Mouse (Mus musculus) liver, adult 2 months (tissue): ENCODE measurements around the gene Nfkb2. TPM values are rescaled to one million over a fixed set of nuclear protein-coding genes. Genes with fewer than 3 reads are reported as not detected.

Experiments used
- DNase-seq: peaks from one replicate; pipeline ENCODE4 v3.0.0-alpha.2; 2011; ENCODE audit warnings: low read depth, low spot score; ENCODE audit errors: extremely low read depth
- H3K27ac ChIP-seq: fragments of 200-500 bp; replicated peaks from 2 replicates; pipeline ENCODE4 v1.5.1; 2012; ENCODE audit warnings: low read depth, mild to moderate bottlenecking, control low read depth, inconsistent platforms, low read length; ENCODE audit not compliant: insufficient read depth
- H3K27me3 ChIP-seq: fragments of 200-500 bp; 2 replicates; pipeline ENCODE4 v1.6.1; 2012; ENCODE audit warnings: mild to moderate bottlenecking, moderate library complexity, low read length, inconsistent platforms; ENCODE audit not compliant: control insufficient read depth, insufficient read depth
- H3K36me3 ChIP-seq: fragments of 200-500 bp; 2 replicates; pipeline ENCODE4 v1.6.1; 2012; ENCODE audit warnings: low read length, inconsistent platforms; ENCODE audit not compliant: control insufficient read depth, insufficient read depth
- H3K4me1 ChIP-seq: fragments of 200-500 bp; 2 replicates; pipeline ENCODE4 v1.6.1; 2011; ENCODE audit warnings: low read length; ENCODE audit not compliant: control insufficient read depth, insufficient read depth
- H3K4me3 ChIP-seq: fragments of 200-500 bp; 2 replicates; pipeline ENCODE4 v1.5.1; 2011; ENCODE audit warnings: low read depth, mild to moderate bottlenecking, control low read depth, low read length, moderate library complexity; ENCODE audit not compliant: insufficient read depth
- H3K79me2 ChIP-seq: fragments of 200-500 bp; 2 replicates; pipeline ENCODE4 v1.6.1; 2012; ENCODE audit warnings: inconsistent platforms, mild to moderate bottlenecking, low read length, moderate library complexity; ENCODE audit not compliant: control insufficient read depth, insufficient read depth
- H3K9ac ChIP-seq: fragments of 200-500 bp; 2 replicates; pipeline ENCODE4 v1.6.1; 2012; ENCODE audit warnings: low read depth, mild to moderate bottlenecking, control low read depth, inconsistent platforms, low read length
- CTCF ChIP-seq: fragments of 200-500 bp; IDR thresholded peaks from 2 replicates; pipeline ENCODE4 v1.5.1; 2011; ENCODE audit warnings: low read depth, low read length, control low read depth
- POLR2A ChIP-seq: fragments of 200-500 bp; IDR thresholded peaks from 2 replicates; pipeline ENCODE4 v1.6.1; 2011; ENCODE audit warnings: low read length, control low read depth; ENCODE audit not compliant: insufficient read depth; ENCODE audit errors: extremely low read depth
- WGBS: fragments of 180-500 bp; shearing (Covaris S2); methylation state at CpG from one replicate; pipeline ENCODE4 v1.1.7; 2018; 5-methylcytosine and 5-hydroxymethylcytosine counted together
- polyA plus RNA-seq: library from polyadenylated mRNA; depleted of rRNA; stranded (reverse); fragments of >200 nt; gene quantifications from 2 replicates; pipeline ENCODE4 v1.2.3, GENCODE M21; 2012; rRNA removed
- total RNA-seq: library from RNA; depleted of rRNA; stranded (reverse); fragments of >200 nt; gene quantifications from 2 replicates; pipeline ENCODE4 v1.2.3, GENCODE M21; 2014; rRNA removed

Gene Nfkb2
- total RNA-seq, result 3.7 and 4.7 TPM in 2 replicates
- 8.1 and 9.3 TPM in 2 replicates for polyA plus RNA-seq

DNA sequence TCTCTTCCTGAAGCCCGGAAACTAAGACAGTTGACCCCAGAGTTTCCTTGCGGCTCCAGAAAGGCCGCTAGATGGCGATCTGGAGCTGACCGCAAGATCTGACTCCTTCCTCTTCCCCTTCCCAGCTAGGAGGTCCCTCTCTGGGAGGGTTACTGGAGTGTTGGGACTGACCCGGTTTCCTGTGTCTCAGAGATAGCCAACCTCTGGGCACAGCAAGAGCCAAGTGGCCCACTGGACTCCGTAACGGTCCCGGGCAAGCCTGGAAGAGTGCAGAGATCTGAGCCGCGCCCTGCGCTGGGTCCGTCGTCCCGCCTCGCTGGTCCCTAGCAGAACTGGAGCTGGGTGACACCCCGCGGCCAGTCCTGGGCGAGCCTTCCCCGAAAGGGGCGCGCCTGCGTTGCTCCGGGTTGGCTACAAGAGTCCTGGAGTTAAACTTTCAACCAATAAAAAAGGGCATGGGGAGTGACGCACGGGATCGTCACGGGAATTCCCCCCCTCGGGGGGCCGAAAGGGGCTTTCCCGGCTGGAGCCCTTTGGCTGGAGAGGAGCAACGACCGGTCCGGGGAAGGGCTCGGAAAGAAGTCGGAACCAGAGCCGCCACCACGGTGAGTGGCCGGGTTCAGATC is at the start of gene Nfkb2:
Gene Nfkb2, plus strand, starts transcription at position 105 of the 626 bp plus-strand sequence.
- WGBS, result under 1% methylated on average over 39 of the region's 39 CpGs
- TF ChIP-seq POLR2A (peak; percentile 82), CTCF (peak; percentile 88)
- Histone ChIP-seq H3K36me3 (no peaks in the 10 kb centered on the region), H3K27ac (peak within 1 kb of the TSS; percentile 69), H3K79me2 (no peaks in the 10 kb centered on the region), H3K9ac (peak within 1 kb of the TSS; percentile 71), H3K4me1 (0 out of 2 replicates have a peak, but pooled peaks cover 3% of the 10 kb centered on the region), H3K27me3 (no peaks in the 10 kb centered on the region), H3K4me3 (peak within 1 kb of the TSS; percentile 63)
- DNase-seq, result peak; percentile 81

DNA sequence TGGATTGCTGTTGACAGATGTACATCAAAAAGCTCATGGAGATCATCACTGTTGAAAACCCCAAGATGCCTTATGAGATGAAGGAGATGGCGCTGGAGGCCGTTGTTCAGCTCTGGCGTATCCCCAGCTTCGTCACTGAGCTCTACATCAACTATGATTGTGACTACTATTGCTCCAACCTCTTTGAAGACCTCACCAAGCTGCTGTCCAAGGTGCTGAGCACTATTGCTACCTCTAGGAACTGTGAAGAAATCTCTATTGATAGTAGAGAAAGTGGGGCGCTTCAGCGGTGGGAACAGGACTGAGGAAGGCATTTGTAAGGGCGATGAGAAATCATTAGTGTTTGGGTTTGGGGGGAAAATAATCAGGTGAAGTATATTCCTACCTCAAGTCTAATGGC is 39.4 kb upstream of the Nfkb2 start:
- Histone ChIP-seq H3K27ac (no peak overlapping the region), H3K79me2 (no peaks in the 10 kb centered on the region), H3K4me1 (no peaks in the 10 kb centered on the region), H3K27me3 (no peaks in the 10 kb centered on the region), H3K4me3 (no peak overlapping the region), H3K36me3 (peaks cover 91% of the 10 kb centered on the region), H3K9ac (no peak overlapping the region)
- 95% methylated on average over 7 of the region's 7 CpGs for WGBS
- no peak for TF ChIP-seq CTCF
- TF ChIP-seq POLR2A, result no peak
- DNase-seq, result no peak

DNA sequence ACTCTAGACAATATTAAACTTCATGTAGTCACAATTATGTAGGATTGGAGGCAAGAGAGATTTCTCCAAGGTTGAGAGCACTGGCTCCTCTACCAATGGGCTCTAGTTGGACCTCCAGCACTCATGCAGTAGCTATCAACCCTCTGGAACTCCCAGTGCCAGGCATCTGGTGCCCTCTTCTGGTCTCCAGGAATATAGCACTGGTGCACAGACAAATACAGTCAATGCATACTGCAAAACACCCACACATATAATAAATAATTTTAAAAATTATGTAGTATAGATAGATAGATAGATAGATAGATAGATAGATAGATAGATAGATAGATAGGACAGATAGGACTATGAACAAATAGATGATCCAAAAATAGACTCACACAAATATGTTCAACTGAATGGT is 28.8 kb upstream of the Nfkb2 start:
- Histone ChIP-seq H3K4me3 (no peak overlapping the region), H3K4me1 (no peaks in the 10 kb centered on the region), H3K79me2 (no peaks in the 10 kb centered on the region), H3K36me3 (peaks cover 57% of the 10 kb centered on the region), H3K27ac (no peak overlapping the region), H3K9ac (no peak overlapping the region), H3K27me3 (no peaks in the 10 kb centered on the region)
- DNase-seq, result peak; percentile 16
- TF ChIP-seq CTCF (peak; percentile 53; the same call in 1 of the 2 replicates), POLR2A (no peak)

DNA sequence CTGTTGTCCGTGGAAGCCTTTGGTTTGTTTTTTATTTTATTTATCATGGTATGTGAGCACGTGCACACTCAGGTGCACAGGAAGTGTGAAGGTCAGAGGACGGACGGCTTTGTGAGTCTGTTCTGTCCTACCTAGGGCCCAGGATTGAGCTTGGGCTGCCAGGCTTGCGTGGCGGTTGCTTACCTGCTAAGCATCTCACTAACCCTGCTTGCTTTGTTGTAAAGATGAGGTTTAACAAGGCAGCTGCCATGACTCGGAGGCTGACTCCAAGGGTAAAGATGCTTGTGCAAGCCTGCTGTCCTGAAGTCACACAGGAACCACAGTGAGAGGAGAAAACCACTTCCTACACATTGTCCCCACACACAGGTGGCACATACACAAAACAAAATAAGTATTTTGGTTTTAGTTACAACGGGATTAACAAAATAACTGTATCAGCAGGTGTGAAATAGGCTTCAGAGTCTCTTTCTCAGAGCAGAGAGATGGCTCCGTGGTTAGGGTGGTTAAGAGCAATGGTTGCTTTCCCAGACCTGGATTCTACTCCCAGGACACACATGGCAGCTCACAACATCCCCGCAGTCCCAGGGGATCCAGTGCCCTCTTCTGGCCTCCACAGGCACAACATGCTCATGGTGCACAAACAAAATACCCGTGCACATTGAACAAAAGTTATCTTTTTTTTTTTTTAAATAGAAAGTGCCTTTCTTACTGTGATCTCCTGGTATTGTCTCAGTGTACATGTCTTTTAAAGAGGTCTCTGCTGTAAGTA is 21.9 kb upstream of the Nfkb2 start:
- no peak overlapping the region for H3K9ac ChIP-seq
- peaks cover 55% of the 10 kb centered on the region for H3K36me3 ChIP-seq
- H3K27me3 ChIP-seq, result no peaks in the 10 kb centered on the region
- H3K4me3 ChIP-seq, result no peak overlapping the region
- no peaks in the 10 kb centered on the region for H3K4me1 ChIP-seq
- no peak for DNase-seq
- H3K27ac ChIP-seq, result no peak overlapping the region
- TF ChIP-seq CTCF, result peak; percentile 41
- no peak for TF ChIP-seq POLR2A
- H3K79me2 ChIP-seq, result no peaks in the 10 kb centered on the region
- 97% methylated on average over 11 of the region's 11 CpGs for WGBS

DNA sequence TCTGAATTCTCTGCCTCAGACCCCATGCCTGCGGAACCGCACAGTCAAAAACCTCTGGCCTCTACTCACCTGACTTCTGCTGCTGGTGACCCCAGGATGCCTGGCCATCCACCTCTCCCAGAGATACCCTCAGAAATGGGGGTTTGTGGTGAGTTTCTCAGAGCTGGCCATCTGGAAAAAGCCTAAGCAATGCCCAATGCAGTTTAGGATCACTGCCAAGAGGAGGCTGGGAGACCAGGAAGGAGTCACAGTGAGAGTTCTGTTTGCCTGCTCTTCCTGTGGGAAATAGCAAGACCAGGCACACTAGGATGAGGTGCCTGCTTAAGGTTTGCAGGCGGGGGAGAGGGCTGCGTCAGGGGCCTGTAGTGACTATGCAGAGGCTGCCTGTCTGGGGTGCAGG is 19.4 kb upstream of the Nfkb2 start:
- TF ChIP-seq POLR2A (no peak), CTCF (no peak)
- WGBS, result 95% methylated on average over 4 of the region's 4 CpGs
- Histone ChIP-seq H3K27me3 (no peaks in the 10 kb centered on the region), H3K9ac (no peak overlapping the region), H3K79me2 (no peaks in the 10 kb centered on the region), H3K36me3 (peaks cover 45% of the 10 kb centered on the region), H3K27ac (no peak overlapping the region), H3K4me3 (no peak overlapping the region), H3K4me1 (no peaks in the 10 kb centered on the region)
- no peak for DNase-seq

DNA sequence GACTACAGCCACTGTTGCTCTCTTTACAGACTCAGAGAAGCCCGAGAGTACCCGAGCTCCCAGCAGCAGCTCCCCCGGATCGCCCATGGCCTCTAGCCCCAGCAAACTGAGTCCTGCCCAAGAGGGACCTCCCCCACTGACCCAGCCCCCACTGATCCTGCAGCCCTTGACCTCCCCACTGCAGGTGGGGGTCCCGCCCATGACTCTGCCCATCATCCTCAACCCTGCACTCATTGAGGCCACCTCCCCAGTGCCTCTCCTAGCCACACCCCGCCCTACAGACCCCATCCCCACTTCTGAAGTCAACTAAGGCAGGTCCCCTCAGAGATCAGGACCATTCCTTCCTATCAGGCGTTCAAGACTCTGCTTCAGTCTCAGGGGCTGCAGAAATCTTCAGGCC is 18.5 kb upstream of the Nfkb2 start:
- DNase-seq, result no peak
- no peak for TF ChIP-seq CTCF
- Histone ChIP-seq H3K79me2 (no peaks in the 10 kb centered on the region), H3K4me1 (no peaks in the 10 kb centered on the region), H3K36me3 (peaks cover 36% of the 10 kb centered on the region), H3K9ac (no peak overlapping the region), H3K27ac (no peak overlapping the region), H3K4me3 (no peak overlapping the region), H3K27me3 (no peaks in the 10 kb centered on the region)
- WGBS, result 97% methylated on average over 7 of the region's 7 CpGs
